Mouse (Mus musculus) urinary bladder, adult 18-20 months (tissue): ENCODE data around the gene Ralgps1.

Experiments used
- DNase-seq, 2 experiments: peaks; one replicate each; pipeline ENCODE4 v3.0.0; 2022; ENCODE audit warnings: low spot score in 2 of 2, mixed read lengths in 2 of 2

Ralgps1 gene

GRCm38 (mm10) chr2:33176921-33177320 is 194.4 kb downstream of the Ralgps1 start:
- no peak for DNase-seq

DNA sequence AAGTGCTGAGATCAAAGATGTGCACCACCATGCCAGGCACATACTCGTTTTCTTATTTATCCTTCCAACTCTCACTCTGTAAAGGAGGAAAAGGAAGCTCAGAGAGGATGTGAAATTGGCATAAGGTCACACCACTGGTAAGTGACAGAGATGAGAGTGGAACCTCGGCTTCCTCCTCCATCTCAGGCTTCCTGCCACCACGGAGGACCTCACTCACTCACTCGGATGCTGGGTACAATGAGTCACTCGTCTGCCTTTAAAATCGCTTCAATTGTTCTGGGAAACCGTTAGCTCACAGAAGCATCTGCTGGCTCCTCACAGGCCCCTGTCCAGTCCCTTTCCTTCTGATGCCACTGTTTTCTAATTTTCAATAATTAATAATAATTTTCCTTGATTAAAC is 194.8 kb downstream of the Ralgps1 start:
- no peak for DNase-seq

- no peak for DNase-seq
Measured at GRCm38 (mm10) chr2:33173686-33174085, 197.6 kb downstream of the Ralgps1 start.

- DNase-seq, result no peak
Measured at GRCm38 (mm10) chr2:33173126-33173525, 198.2 kb downstream of the Ralgps1 start.

DNA sequence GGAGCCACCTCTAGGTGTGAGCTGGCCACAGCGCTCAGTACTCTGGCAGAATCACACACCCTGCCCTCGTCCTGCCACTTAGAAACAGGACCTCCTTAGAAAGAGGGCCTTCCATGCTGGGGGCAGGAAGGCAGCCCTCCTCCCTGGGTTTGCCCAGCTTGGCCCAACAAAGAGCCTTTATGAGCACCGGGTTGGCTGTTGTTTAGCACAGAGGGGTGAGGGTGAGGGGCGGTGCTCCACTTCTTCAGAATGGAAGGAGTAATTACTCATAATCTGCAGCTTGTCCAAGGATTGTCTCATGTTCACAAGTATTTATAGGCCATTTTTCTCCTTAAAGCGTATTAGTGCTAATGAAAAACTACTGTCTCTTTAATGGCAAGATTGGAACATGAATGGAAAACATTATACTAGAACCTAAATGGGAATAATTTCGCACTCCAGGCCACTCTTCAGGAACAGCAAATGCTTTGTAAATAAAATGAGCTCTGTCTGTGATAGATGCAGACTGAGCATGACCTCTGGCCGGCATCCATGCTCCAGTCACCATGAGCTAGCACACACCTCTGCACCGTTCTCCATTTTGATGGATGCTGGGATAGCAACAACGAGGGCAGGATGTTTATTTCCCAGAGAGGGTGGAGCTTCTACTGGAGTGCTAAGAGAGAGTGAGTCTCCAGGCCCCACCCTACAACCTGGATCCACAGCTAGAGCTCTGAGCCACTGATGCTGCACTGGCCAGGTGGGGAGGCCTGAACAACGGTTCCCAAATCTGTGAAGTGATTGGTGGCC is 200.3 kb downstream of the Ralgps1 start:
- no peak for DNase-seq

GRCm38 (mm10) chr2:33169445-33169844 is 201.8 kb downstream of the Ralgps1 start:
- DNase-seq, result no peak

GRCm38 (mm10) chr2:33167060-33167459 is 204.2 kb downstream of the Ralgps1 start:
- no peak for DNase-seq

- no peak for DNase-seq
Measured at GRCm38 (mm10) chr2:33165710-33166374, 205.4 kb downstream of the Ralgps1 start.

- no peak for DNase-seq
Measured at GRCm38 (mm10) chr2:33165229-33165628, 206.1 kb downstream of the Ralgps1 start.

GRCm38 (mm10) chr2:33164646-33165045 is 206.6 kb downstream of the Ralgps1 start:
- DNase-seq, result no peak

DNA sequence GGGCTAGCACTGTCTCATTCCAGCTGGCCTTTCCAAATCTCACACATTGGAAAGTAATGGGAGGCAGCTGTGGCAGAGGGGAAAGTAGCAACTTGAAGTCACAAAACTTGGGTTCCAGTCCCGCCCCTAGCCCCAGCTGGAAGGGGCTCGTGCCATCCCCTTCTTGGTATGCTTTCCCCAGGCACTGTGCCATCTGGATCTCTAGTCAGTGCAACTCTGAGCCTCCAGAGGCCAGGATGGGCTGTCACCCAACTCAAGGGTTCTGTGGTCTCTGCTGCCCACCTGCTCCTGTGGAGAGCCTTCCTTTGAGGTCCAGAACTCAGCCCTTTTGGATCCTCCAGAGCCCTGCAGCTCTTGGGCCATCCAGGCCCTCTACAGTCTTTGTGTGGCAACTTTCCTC is 209.2 kb downstream of the Ralgps1 start:
- DNase-seq, result no peak

- no peak for DNase-seq
Measured at GRCm38 (mm10) chr2:33160326-33160973, 210.8 kb downstream of the Ralgps1 start.

- no peak for DNase-seq
Measured at GRCm38 (mm10) chr2:33159593-33159992, 211.7 kb downstream of the Ralgps1 start.

- DNase-seq, result no peak
Measured at GRCm38 (mm10) chr2:33158895-33159294, 212.4 kb downstream of the Ralgps1 start.

- no peak for DNase-seq
Measured at GRCm38 (mm10) chr2:33156283-33156781, 215.0 kb downstream of the Ralgps1 start.

- DNase-seq, result peak; percentile 53 to 60
Measured at GRCm38 (mm10) chr2:33154751-33155372, 216.4 kb downstream of the Ralgps1 start.

DNA sequence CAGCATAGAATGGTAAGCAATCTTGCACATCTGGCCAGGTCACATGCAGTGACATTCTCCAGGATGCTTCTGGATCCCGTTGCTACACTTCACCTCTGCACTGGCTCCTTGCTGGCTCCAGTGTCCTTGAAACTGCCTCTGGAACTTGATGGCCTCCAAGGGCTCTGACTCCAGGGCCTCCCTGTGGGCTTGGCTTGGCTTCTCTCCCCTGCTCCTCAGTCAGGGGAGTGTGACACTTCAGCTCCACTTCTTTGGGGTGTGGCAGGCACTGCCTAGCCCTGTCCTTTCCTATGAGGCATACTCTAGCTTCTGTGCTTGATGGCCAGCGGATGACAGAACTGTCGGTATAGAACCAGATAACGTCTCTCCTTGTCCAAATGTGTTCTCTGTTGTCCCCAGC is 224.3 kb downstream of the Ralgps1 start:
- no peak for DNase-seq

DNA sequence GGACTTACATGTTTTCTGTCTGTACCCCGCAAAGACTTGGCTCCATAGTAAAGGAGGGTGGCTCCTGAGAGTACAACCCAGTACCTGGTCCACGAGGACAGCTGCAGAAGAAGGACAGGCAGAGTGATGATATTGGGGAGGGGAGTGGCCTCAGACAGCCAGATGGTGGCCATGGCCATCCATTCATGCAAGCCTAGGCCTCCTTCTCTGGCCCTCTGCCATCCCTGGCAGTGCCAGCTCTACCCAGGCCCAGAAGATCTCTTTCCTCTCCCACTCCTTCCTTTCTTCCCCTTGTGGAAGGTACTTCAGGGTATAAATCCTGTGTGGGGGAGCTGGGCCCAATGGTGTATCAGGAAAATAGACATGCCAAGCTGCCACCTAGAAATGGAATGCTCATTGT is 228.0 kb downstream of the Ralgps1 start:
- no peak for DNase-seq

DNA sequence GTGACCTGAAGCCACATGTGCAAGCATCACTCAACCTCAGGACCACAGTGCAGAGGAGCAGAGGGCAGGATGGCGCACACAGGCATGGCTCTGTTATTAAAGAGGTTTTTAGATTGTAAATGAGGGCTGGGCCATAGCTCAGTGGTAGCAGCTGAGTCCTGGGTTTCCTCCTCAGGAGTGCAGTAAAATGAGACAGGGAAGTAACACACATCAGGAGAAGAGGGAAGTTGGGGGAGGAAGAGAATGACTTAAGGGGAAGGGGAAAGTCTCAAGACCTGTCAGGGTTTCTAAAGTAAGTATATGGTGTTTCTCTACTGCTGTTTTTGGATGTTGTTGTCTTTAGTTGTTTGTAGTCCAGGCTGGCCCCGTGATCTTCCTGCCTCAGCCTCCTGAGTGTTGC is 232.8 kb downstream of the Ralgps1 start:
- no peak for DNase-seq

DNA sequence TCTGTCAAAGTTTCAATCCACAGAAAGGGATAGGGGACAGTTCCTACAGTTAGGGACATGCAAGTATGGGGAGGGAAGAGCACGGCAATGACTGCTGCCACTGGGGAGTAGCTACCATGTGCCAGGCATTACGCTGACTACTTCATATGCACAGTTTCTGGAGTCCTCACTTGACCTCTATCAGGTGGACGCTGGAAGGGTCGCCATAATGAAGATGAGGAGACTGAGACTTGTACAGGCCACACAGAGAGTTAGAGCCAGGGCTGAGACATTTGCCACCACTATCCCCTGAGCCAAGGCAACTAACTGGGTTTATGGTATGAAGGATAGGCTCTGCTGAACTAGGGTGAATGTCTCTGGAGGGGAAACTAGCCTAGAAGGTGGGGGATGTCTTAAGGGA is 233.6 kb downstream of the Ralgps1 start:
- DNase-seq, result no peak

DNA sequence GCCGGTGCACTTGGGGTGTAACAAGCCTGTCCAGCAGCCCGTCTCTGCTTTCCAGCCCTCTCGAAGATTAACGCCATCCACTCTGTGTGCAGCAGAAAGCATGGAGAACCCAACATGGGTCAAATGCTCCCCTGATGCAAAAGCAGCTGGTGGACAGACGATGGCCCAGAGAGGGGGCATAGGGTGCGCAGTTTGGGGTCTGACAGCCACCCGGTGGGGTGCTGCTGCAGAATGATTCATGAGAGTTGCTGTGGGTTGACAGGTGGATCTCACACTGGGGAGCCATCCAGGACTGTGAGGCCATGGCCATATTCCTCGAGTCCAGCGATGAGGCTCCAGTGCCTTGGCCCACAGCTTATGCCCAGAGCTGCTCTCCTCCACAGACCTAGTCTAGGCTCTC is 234.0 kb downstream of the Ralgps1 start:
- DNase-seq, result no peak

GRCm38 (mm10) chr2:33136366-33136765 is 234.9 kb downstream of the Ralgps1 start:
- no peak for DNase-seq
